Mouse (Mus musculus) stomach, embryonic 14.5 days (tissue): ENCODE results near the gene Ccdc85c. TPM values are rescaled to one million over a fixed set of nuclear protein-coding genes. Genes with fewer than 3 reads are reported as not detected.
A peak's percentile ranks its signal among the peaks of the same experiment; 100 is the strongest.

Experiments
- ATAC-seq: fragments of 200-750 bp; cut with Nextera tagmentation; 2 replicates; pipeline ENCODE4 v1.8.0; 2017; ENCODE audit warnings: low read depth, moderate TSS enrichment; ENCODE audit not compliant: insufficient number of reproducible peaks, insufficient read depth, low FRiP score
- H3K27ac ChIP-seq: fragments of 300-500 bp; sonication (generic); 2 replicates; pipeline ENCODE4 v1.5.1; 2014; ENCODE audit warnings: mild to moderate bottlenecking, low read length, moderate library complexity, mixed read lengths
- H3K27me3 ChIP-seq: fragments of 300-500 bp; sonication (generic); 2 replicates; pipeline ENCODE4 v1.6.1; 2014; ENCODE audit warnings: low read length, control low read depth, mixed read lengths; ENCODE audit not compliant: control insufficient read depth, insufficient read depth
- H3K36me3 ChIP-seq: fragments of 300-500 bp; sonication (generic); 2 replicates; pipeline ENCODE4 v1.6.1; 2014; ENCODE audit warnings: mild to moderate bottlenecking, control low read depth, low read length, moderate library complexity, mixed read lengths; ENCODE audit not compliant: control insufficient read depth, insufficient read depth
- H3K4me1 ChIP-seq: fragments of 300-500 bp; sonication (generic); 2 replicates; pipeline ENCODE4 v1.6.1; 2014; ENCODE audit warnings: low read length, control low read depth, mixed read lengths; ENCODE audit not compliant: control insufficient read depth, insufficient read depth
- H3K4me2 ChIP-seq: fragments of 300-500 bp; sonication (generic); replicated peaks from 2 replicates; pipeline ENCODE4 v1.6.1; 2014; ENCODE audit warnings: low read depth, low read length, control low read depth
- H3K4me3 ChIP-seq: fragments of 300-500 bp; sonication (generic); 2 replicates; pipeline ENCODE4 v1.5.1; 2014; ENCODE audit warnings: low read depth, low read length, control low read depth
- H3K9ac ChIP-seq: fragments of 300-500 bp; sonication (generic); replicated peaks from 2 replicates; pipeline ENCODE4 v1.6.1; 2014; ENCODE audit warnings: low read depth, mild to moderate bottlenecking, control low read depth, low read length, moderate library complexity, mixed read lengths
- H3K9me3 ChIP-seq: fragments of 300-500 bp; sonication (generic); 2 replicates; pipeline ENCODE4 v1.6.1; 2016; ENCODE audit warnings: low read depth, low read length, control low read depth; ENCODE audit not compliant: control insufficient read depth
- WGBS: fragments of 180-500 bp; shearing (Covaris S2); extraction: QIAGEN DNeasy Blood & Tissue Kit; methylation state at CpG from one replicate; pipeline ENCODE4 v1.1.7; 2014; 5-methylcytosine and 5-hydroxymethylcytosine counted together
- polyA plus RNA-seq: library from polyadenylated mRNA; unstranded; fragments of >200 nt; fragmentation: Nextera tagmentation; extraction: Ambion mirVana; gene quantifications from 2 replicates; pipeline ENCODE4 v1.2.1, GENCODE M21; 2014

Gene Ccdc85c
- polyA plus RNA-seq, 1 experiment from 2014 or later = 10.2 TPM

GRCm38 (mm10) chr12:108267653-108268052 is 7.6 kb downstream of the Ccdc85c start:
- peaks cover 53% of the 10 kb centered on the region for H3K4me1 ChIP-seq
- WGBS = 82% methylated on average over 7 of the region's 7 CpGs
- no peaks in the 10 kb centered on the region for H3K9me3 ChIP-seq
- ATAC-seq = no peak
- H3K9ac ChIP-seq = no peak overlapping the region
- H3K27me3 ChIP-seq = no peaks in the 10 kb centered on the region
- no peak overlapping the region for H3K27ac ChIP-seq
- H3K36me3 ChIP-seq = no peaks in the 10 kb centered on the region; the same call in 1 of the 2 replicates
- no peak overlapping the region for H3K4me2 ChIP-seq
- H3K4me3 ChIP-seq = no peak overlapping the region

- Histone ChIP-seq H3K4me1 (peaks cover 39% of the 10 kb centered on the region), H3K27ac (no peak overlapping the region; the same call in 1 of the 2 replicates), H3K27me3 (no peaks in the 10 kb centered on the region), H3K4me2 (peak overlapping the region; percentile 17; the same call in 1 of the 2 replicates), H3K9me3 (no peaks in the 10 kb centered on the region), H3K4me3 (no peak overlapping the region), H3K36me3 (no peaks in the 10 kb centered on the region), H3K9ac (no peak overlapping the region)
- 36% methylated on average over 27 of the region's 27 CpGs for WGBS
- ATAC-seq = no peak
Observed at GRCm38 (mm10) chr12:108265831-108266619, 9.2 kb downstream of the Ccdc85c start.

GRCm38 (mm10) chr12:108264918-108265317 is 10.3 kb downstream of the Ccdc85c start:
- Histone ChIP-seq H3K36me3 (no peaks in the 10 kb centered on the region), H3K27ac (no peak overlapping the region), H3K27me3 (no peaks in the 10 kb centered on the region), H3K4me2 (no peak overlapping the region), H3K9me3 (no peaks in the 10 kb centered on the region), H3K4me1 (peaks cover 30% of the 10 kb centered on the region), H3K9ac (no peak overlapping the region), H3K4me3 (no peak overlapping the region)
- 53% methylated on average over 7 of the region's 7 CpGs for WGBS
- 0 out of 2 replicates have a peak, but pooled peaks have one; percentile 4 for ATAC-seq

GRCm38 (mm10) chr12:108260950-108261349 is 14.3 kb downstream of the Ccdc85c start:
- H3K4me3 ChIP-seq = no peak overlapping the region
- 90% methylated on average over 12 of the region's 12 CpGs for WGBS

GRCm38 (mm10) chr12:108259322-108260049 is 15.7 kb downstream of the Ccdc85c start:
- Histone ChIP-seq H3K9me3 (no peaks in the 10 kb centered on the region), H3K36me3 (no peaks in the 10 kb centered on the region), H3K27me3 (no peaks in the 10 kb centered on the region), H3K4me1 (peaks cover 11% of the 10 kb centered on the region; the same call in 1 of the 2 replicates), H3K27ac (no peak overlapping the region), H3K9ac (no peak overlapping the region), H3K4me2 (no peak overlapping the region), H3K4me3 (no peak overlapping the region)
- no peak for ATAC-seq
- 89% methylated on average over 24 of the region's 24 CpGs for WGBS

More at GRCm38 (mm10) chr12:108260950-108261349, 14.3 kb downstream of the Ccdc85c start:
- Histone ChIP-seq H3K27me3 (no peaks in the 10 kb centered on the region), H3K9me3 (no peaks in the 10 kb centered on the region), H3K4me2 (no peak overlapping the region), H3K27ac (no peak overlapping the region), H3K36me3 (no peaks in the 10 kb centered on the region), H3K9ac (no peak overlapping the region), H3K4me1 (peaks cover 16% of the 10 kb centered on the region)
- ATAC-seq = no peak

GRCm38 (mm10) chr12:108256734-108257133 is 18.5 kb downstream of the Ccdc85c start:
- no peaks in the 10 kb centered on the region for H3K9me3 ChIP-seq
- H3K4me3 ChIP-seq = no peak overlapping the region
- H3K36me3 ChIP-seq = no peaks in the 10 kb centered on the region
- H3K27me3 ChIP-seq = no peaks in the 10 kb centered on the region
- no peak overlapping the region for H3K9ac ChIP-seq
- H3K4me2 ChIP-seq = no peak overlapping the region
- ATAC-seq = no peak
- no peak overlapping the region for H3K27ac ChIP-seq
- peaks cover 20% of the 10 kb centered on the region for H3K4me1 ChIP-seq
- WGBS = 67% methylated on average over 10 of the region's 10 CpGs

- Histone ChIP-seq H3K9ac (no peak overlapping the region), H3K9me3 (no peaks in the 10 kb centered on the region), H3K4me1 (peaks cover 25% of the 10 kb centered on the region), H3K4me2 (no peak overlapping the region), H3K27ac (peak overlapping the region; percentile 10; the same call in 1 of the 2 replicates), H3K27me3 (no peaks in the 10 kb centered on the region), H3K36me3 (no peaks in the 10 kb centered on the region), H3K4me3 (no peak overlapping the region)
- ATAC-seq = no peak
- 37% methylated on average over 5 of the region's 5 CpGs for WGBS
Observed at GRCm38 (mm10) chr12:108255960-108256359, 19.3 kb downstream of the Ccdc85c start.

- Histone ChIP-seq H3K4me3 (no peak overlapping the region), H3K9ac (no peak overlapping the region), H3K27me3 (no peaks in the 10 kb centered on the region), H3K36me3 (no peaks in the 10 kb centered on the region), H3K9me3 (no peaks in the 10 kb centered on the region), H3K27ac (no peak overlapping the region; the same call in 1 of the 2 replicates), H3K4me1 (peaks cover 25% of the 10 kb centered on the region), H3K4me2 (no peak overlapping the region)
- ATAC-seq = no peak
- WGBS = 31% methylated on average over 8 of the region's 8 CpGs
Observed at GRCm38 (mm10) chr12:108255511-108255919, 19.7 kb downstream of the Ccdc85c start.
